Mouse (Mus musculus): ENCODE data around the gene Jpt1.
"Not testable (repeated sequence)": the region's sequence is repeated elsewhere in the genome, so short reads cannot be mapped to it uniquely, and the experiment has no call there.

Gene Jpt1

DNA sequence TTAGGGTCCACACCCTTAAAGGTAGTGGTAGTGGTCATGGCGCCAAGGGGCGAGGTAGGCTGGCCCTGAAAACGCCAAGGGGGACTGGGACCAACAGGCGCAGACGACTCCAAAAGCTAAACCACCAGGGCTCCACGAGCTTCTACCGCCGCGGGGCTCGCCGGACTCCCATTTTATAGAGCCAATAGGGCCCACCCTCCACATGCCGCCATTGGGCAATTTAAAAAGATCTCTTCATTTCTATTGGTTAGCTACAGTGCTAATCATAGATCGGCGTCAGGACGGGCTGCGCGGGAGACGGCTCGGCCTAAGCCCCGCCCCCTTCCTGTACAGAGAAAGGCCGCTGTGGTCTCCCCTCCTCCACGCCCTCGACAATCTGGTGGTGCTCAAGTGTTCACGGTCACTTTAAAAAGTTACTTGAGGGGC lies at the start of gene Jpt1:
Jpt1 (minus strand) TSS at position 150 of the 426 bp plus-strand sequence.
- peak; percentile 97 for DNase-seq (ENCODE audit: low spot score)

- DNase-seq (ENCODE audit: low spot score), result no peak
Measured at GRCm38 (mm10) chr11:115563406-115563805, 49.2 kb upstream of the Jpt1 start.

- no peak for DNase-seq (ENCODE audit: low spot score)
Measured at GRCm38 (mm10) chr11:115555717-115556116, 41.5 kb upstream of the Jpt1 start.

DNA sequence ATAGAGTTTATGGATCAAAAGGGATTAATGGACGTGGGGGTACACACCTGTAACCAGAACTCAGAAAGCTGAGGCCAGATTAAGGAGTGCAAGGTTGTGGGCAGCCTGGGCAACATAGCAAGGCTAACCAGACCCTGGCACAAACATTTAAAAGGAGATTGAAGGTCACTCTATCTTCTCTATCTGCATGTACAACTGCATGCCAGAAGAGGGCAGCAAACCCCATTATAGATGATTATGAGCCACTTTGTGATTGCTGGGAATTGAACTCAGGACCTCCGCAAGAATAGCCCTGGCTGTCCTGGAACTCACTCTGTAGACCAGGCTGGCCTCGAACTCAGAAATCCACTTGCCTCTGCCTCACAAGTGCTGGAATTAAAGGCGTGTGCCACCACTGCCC lies 38.6 kb upstream of the Jpt1 start:
- DNase-seq (ENCODE audit: low spot score), result no peak

DNA sequence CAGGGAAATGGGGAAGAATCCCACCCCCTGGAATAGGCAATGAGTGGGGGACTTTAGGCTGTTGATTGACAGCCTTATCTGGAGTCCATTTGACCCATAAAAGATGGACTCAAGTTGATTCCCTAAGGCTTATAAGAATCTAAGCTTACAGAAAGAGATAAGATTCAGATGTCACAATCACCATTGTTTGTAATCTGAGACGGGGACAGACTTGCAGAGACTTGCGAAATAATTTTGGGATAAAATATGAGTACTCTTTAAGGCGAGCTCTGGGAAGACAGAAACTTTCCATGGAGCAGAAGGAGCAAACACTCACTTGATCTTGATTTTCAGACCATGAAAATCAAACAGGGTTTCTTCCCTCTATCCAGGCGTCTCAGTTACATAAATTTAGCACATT lies 29.4 kb upstream of the Jpt1 start:
- DNase-seq (ENCODE audit: low spot score), result no peak

DNA sequence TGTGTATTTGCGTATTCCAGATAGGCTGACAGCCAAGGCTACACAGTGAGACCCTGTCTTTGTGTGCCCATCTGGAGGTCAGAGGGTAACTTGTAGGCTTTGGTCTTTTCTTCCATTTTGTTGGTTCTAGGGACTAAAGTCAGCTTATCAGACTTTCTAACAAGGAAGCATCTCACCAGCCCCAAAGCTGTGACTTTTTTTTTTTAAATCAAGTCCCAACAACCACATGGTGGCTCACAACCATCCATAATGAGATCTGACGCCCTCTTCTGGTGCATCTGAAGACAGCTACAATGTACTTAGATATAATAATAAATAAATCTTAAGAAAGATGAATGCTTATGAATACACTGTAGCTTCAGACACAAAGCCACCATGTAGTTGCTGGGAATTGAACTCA lies 23.9 kb upstream of the Jpt1 start:
- no peak for DNase-seq (ENCODE audit: low spot score)

DNA sequence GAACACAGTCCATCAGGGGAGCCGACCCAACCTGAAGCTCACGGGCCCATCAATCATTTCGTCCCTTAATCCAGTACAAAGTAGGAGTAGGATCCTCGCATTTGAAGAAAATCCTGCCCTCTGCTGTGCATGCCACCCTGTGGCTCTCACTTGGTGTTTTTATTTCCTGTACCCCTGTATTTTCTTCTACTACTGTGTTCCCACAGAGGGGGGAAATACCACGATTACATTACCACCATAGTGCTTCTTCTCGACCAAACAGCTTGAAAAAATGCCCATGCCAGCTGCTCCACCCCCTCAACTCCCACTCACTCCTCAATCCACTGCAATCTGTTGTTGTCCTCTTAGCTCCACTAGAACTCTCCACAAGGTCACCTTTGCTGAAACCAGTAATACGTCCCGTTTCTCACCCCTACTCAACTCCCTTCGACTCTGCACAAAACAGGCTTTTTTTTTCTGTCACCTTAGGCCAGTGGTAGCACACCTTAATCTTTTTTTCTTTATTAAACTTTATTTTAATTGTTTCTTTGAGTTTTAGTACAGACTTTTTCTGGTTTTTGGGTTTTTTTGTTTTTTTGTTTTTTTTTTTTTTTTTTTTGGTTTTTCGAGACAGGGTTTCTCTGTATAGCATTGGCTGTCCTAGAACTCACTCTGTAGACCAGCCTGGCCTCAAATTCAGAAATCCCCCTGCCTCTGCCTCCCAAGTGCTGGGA lies 22.8 kb upstream of the Jpt1 start:
- no peak for DNase-seq (ENCODE audit: low spot score)

DNA sequence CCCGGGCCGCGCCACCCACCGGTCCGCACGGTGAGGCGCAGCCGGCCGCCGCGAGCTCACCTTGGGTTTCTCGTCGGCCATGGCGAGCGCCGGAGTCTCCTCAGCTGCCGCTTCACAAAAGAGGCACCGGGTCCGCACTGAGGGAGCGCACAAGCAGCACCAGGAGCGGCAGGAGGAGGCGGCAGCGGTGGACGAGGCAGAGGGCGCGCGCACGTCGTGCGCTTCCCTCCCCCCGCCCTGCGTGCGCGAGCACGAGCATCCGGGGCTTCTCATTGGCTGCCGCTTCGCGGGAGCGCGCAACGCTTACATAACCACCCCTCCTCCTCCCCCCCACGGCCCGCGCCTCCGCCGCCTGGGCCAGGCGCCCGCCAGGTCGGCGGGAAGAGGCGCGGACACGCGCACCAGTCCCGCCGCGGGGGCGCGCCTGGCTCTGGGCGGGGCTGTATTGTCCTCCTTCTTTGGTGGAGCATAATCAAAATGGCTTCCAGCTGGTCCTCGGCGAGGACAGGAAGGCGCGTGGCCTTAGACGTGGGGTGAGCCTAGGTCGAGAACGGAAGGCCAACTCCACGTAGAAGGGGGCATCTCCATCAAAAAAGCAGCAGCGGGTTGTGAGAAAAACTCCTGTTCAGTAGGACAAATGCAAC lies 22.0 kb upstream of the Jpt1 start, which contains the start of gene Sumo2:
Sumo2 (minus strand) TSS at position 239 of the 644 bp plus-strand sequence.
- peak; percentile 97 for DNase-seq (ENCODE audit: low spot score)

GRCm38 (mm10) chr11:115535401-115536037 lies 21.3 kb upstream of the Jpt1 start:
- DNase-seq (ENCODE audit: low spot score), result no peak

- no peak for DNase-seq (ENCODE audit: low spot score)
Measured at GRCm38 (mm10) chr11:115534759-115535371, 20.7 kb upstream of the Jpt1 start.

DNA sequence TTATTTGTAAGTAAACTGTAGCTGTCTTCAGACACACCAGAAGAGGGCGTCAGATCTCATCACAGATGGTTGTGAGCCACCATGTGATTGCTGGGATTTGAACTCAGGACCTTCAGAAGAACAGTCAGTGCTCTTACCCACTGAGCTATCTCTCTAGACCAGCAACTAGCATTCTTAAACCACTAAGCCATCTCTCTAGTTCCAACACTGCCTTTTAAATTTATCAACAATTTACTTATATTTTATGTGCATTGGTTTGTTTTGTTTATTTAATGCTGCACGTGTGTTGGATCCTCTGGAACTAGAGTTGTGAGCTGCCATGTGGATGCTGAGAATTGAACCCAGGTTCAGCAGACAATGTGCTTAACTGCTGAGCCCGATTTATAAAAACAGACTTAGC lies 12.3 kb upstream of the Jpt1 start:
- DNase-seq (ENCODE audit: low spot score), result not testable (repeated sequence)

DNA sequence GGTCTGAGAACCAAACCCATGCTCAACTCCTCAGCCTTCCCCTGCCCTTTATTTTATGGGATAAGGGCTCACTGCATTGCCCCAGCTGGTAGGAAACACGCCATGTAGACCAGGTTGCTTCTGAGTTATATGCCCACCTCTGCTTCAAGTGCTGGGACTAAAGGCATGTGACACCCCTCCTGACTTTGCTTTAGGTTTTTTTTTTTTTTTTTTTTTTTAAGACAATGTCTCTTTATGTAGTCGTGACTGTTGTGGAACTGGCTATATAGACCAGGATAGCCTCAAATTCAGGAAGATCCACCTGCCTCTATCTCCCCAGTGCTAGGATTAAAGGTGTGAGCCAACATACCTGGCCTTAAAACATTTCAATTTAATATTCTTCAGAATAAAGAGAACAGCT lies 8.5 kb upstream of the Jpt1 start:
- DNase-seq (ENCODE audit: low spot score), result no peak

- no peak for DNase-seq (ENCODE audit: low spot score)
Measured at GRCm38 (mm10) chr11:115522238-115522637, 8.1 kb upstream of the Jpt1 start.

- no peak for DNase-seq (ENCODE audit: low spot score)
Measured at GRCm38 (mm10) chr11:115521080-115521479, 6.9 kb upstream of the Jpt1 start.

- DNase-seq (ENCODE audit: low spot score), result no peak
Measured at GRCm38 (mm10) chr11:115520218-115520617, 6.0 kb upstream of the Jpt1 start.

- no peak for DNase-seq (ENCODE audit: low spot score)
Measured at GRCm38 (mm10) chr11:115519581-115519980, 5.4 kb upstream of the Jpt1 start.

- no peak for DNase-seq (ENCODE audit: low spot score)
Measured at GRCm38 (mm10) chr11:115518693-115519092, 4.5 kb upstream of the Jpt1 start.

- DNase-seq (ENCODE audit: low spot score), result no peak
Measured at GRCm38 (mm10) chr11:115516942-115517341, 2.8 kb upstream of the Jpt1 start.

DNA sequence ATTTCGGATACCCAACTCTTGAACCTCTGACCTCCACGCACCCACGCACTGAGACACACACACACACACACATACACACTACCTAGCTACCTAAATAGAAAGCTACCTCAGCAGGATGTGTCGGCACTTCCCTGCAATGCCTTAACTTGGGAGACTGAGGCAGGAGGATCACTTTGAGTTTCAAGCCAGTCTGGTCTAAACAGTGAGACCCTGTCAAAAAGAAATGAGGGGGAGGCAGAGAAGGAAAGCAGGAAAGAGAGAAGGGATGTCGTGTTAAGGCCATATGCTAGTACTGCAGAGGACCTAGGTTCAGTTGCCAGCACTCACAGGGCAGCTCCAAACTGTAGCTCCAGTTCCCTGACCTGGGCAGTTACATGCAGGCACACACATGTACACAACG lies 834 bp upstream of the Jpt1 start:
- no peak for DNase-seq (ENCODE audit: low spot score)

DNA sequence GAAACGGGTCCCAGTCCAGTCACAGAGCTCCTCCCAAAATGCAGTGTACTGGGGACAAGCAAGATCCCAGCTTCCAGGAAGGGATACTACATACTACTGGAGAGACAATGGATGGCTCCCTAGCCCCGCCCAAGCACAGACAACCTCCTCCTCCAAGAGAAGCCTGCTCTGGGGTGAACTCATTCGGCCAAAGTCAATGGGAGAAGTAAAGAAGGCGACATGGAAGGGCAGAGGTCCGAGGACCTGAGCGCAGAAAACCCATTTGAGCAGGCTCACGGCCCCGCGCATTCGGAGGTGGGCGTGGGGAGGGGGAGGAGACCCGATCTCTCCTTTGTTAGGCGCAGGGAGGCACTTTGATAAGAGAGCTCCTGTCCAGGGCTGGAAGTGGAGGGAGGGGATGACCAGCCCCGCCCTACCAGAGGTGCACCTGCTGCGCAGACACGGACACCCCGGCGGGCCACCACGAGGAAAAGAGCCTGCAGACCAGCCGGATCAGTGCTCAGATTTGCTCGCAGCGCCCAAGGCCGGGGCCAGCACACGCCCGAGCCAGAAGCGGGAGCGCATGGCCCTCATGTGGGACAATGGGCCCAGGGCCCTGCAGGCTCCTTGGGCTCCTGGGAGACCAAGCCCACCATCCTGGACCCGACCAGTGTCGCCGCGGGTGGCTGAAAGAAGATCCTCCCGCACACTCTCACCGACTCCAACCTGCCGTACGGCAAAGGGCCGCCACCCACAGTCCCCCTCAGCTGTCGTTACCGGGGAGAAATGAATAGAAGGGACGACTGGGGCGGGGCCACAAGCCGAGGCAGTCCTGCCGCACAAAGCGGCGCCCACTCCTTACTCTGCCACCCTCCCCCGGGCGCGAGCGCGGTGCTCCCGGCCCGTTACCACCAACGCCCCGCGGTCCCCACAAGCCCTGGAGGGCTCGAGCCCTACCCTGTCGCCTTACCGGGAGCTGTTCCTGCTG lies 633 bp downstream of the Jpt1 start:
- no peak for DNase-seq (ENCODE audit: low spot score)

DNA sequence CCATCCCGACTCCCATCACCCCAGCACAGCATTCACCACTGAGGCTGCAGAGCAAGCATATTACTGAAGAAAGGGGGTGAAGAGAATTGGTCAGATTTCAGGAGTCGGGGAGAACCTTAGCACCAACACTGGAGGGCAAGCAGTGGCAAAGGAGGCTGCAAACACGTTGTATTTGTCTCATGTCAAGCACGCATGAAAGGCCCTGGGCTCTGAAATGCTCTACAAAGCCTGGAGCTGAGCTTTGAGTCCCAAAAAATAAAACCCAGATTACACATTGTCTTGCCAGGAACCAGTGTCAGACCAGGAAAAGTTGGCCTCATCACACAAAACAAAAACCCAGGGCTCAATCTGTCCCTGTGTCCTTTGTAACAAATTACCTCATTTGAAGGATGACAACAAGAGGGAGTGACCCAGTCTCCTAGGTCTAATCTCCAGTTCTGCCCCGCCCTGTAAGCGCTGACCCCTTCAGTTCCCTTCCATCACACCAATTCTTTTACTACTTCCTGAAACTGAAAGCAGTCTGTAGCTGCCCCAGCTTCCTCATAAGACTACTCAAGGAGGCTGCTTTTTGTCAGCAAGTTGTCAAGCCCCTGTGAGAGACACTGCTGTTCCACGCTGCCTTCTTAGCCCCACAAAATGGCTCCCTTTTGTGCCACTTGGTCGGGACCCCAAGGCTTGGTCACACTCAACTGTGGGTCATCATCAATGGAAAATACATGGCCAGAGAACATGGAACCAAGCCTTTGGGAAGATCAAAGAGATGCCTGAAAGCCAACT lies 1.6 kb downstream of the Jpt1 start:
- no peak for DNase-seq (ENCODE audit: low spot score)

All from left cerebral cortex, adult 11 months (tissue).